Mouse (Mus musculus) sigmoid colon, adult 10 weeks (tissue): Measurements from ENCODE around the gene Fezf1. TPM values are rescaled to one million over a fixed set of nuclear protein-coding genes. Genes with fewer than 3 reads are reported as not detected.

Experiments used
- polyA plus RNA-seq: library from polyadenylated mRNA; stranded (reverse); fragments of 350-450 nt; fragmentation: Illumina TruSeq; extraction: RNeasy Lipid Tissue Mini Kit (QIAGEN cat#74804); gene quantifications from one replicate; pipeline ENCODE4 v1.2.3, GENCODE M21; 2014; ENCODE audit warnings: low read depth, low replicate concordance

Gene Fezf1
- not detected for polyA plus RNA-seq

DNA sequence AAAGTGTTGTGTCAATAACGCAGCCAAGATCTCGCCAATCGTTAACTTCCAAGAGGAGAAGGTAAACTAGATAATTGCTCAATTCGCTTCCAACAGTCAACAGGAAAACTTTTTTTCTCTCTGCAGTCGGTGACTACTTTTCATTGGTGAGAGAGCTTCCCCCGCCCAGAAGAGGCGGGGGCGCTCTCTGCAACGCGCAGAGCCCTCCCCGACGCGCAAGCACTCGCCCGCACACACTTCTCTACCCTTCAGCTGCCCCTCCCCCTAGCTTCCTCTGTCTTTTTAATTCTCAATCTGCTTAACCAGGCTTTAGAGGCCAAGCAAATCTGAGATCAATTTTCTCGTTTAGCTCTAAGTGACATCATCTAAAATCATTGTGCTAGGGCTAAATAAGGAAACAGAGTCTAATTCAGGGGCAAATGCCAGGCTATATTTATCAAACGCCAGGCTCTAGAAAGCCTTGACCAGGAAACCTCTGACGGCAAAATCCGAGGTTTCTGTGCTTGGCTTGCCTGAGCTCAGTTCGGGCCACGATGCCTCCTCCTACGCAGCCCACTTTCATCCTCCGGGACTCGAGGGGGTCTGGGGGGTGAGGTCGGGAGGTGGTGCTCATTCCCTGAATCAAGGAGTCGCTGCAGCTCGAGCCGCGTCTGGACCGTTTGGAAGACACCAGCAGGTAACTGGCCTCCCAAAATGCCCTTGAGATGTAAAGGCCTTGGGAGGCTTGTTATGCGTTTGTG is at the start of gene Fezf1:
Fezf1 (minus strand) TSS at position 50 of the 740 bp plus-strand sequence.

Other genes with a start within 250 kb of the Fezf1 start
- gene Aass, start 115.4 kb downstream of the Fezf1 start, polyA plus RNA-seq, result 0.25 TPM